Mouse (Mus musculus): ENCODE measurements around the gene Pknox2.

Gene Pknox2

DNA sequence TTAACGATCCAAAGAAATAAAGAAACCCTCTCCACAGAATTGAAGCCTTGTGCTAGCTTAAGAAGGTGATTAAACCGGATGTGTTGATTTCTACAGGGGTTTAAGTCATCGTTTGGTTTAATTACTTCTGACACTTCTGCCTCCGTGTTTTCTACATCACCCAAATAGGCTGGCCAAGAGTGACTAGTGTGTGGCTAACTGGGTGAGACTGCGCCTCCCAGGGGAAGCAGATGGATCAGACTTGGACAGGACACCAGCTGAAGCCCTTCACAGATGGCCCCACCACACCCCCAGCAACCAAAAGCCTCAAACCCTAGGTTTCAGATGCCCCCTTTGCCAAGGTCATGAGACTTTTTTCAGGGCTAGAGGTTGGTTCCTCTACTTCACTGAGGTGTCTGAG is 205.6 kb downstream of the Pknox2 start:
- DNase-seq (ENCODE audit: low read depth): no peak

- no peak for DNase-seq (ENCODE audit: low read depth)
These were observed 208.6 kb downstream of the Pknox2 start for GRCm38 (mm10) chr9:36938601-36939078.

- DNase-seq (ENCODE audit: low read depth): no peak
These were observed 213.3 kb downstream of the Pknox2 start for GRCm38 (mm10) chr9:36933813-36934493.

GRCm38 (mm10) chr9:36932950-36933812 is 214.0 kb downstream of the Pknox2 start:
- DNase-seq (ENCODE audit: low read depth): no peak

DNA sequence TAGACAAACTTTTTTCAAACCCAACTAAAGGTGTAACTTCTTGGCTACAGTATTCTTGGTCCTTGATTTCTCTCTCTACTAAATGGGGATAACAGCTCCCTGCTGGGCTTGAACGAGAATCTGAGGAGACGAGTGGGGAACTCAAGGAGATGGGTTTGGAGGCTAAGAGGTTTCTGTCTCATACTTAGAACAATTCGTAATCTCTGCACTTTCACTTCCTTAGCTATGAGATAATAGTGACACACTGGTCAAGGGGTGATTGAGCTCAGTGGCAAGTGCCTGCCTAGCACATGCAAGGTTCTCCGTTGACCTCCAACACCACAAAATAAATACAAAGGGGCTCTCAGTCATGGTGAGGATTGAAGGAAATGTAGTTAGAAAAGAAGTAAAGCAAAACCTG is 215.6 kb downstream of the Pknox2 start:
- no peak for DNase-seq (ENCODE audit: low read depth)

DNA sequence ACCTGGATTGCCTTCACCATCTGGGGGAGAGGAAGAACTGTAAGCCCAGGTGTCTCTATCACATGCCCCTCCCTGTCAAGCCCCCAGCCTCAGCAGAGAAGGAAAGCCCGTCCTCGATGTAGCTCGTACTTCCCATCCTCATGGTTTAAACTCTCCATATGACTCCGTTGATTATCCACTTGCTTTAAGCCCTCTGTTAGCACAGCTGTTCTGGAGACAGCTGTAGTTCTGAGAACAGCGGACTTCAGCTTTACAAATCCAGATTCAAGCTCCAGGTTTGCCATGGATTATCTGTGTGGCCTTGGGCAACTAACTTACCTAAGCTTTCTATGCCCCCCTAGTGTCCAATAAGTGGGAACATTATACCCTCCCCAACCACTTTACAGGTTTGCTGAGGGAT is 223.5 kb downstream of the Pknox2 start:
- DNase-seq (ENCODE audit: low read depth): no peak

GRCm38 (mm10) chr9:36921718-36922415 is 225.3 kb downstream of the Pknox2 start:
- DNase-seq (ENCODE audit: low read depth): no peak

- no peak for DNase-seq (ENCODE audit: low read depth)
These were observed 227.7 kb downstream of the Pknox2 start for GRCm38 (mm10) chr9:36919472-36919871.

GRCm38 (mm10) chr9:36918582-36918981 is 228.6 kb downstream of the Pknox2 start:
- DNase-seq (ENCODE audit: low read depth): no peak

GRCm38 (mm10) chr9:36916915-36917314 is 230.3 kb downstream of the Pknox2 start:
- DNase-seq (ENCODE audit: low read depth): peak; percentile 1

DNA sequence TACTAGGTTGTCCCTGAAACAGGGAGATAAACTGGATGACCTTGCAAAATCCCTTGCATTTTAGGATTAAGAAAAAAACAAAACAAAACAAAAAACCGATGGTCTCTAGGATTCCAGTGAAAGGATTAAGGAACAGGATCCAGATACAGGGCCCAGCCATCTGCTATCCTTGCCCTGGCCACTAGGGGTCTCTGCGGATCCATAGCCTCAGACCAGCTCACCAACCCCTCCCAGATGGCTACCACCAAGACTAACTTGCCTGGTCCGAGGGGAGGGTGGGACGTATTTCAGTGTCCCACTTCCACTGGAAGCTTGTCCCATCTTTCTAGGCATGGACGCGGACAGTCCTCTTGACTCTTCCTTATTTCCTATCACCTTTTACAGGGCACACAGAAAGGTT is 230.8 kb downstream of the Pknox2 start:
- DNase-seq (ENCODE audit: low read depth): peak; percentile 49

GRCm38 (mm10) chr9:36905452-36905851 is 241.8 kb downstream of the Pknox2 start:
- DNase-seq (ENCODE audit: low read depth): no peak

- DNase-seq (ENCODE audit: low read depth): no peak
These were observed 246.7 kb downstream of the Pknox2 start for GRCm38 (mm10) chr9:36900464-36900863.

GRCm38 (mm10) chr9:36898560-36898959 is 248.6 kb downstream of the Pknox2 start:
- no peak for DNase-seq (ENCODE audit: low read depth)

GRCm38 (mm10) chr9:36895009-36895693 is 252.1 kb downstream of the Pknox2 start:
- DNase-seq (ENCODE audit: low read depth): no peak

DNA sequence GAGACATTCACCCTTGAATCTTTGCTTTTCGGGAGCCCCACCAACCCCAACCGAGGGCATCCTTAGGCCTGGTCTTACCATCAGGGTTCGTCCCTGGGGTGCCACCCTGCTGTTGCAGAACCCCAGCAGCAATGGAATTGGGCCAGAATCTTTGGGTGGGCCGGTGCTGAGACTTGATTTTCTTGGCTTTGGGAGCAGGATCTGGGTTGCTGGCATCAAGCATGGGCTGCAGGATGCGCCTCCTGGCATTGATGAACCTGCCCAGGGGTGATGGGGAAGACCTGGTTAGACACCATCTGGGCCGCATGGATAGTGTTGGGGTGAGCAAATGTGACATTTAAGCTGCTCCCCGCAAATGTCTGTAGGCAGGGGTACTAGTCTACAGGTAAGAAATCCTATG is 253.0 kb downstream of the Pknox2 start:
- no peak for DNase-seq (ENCODE audit: low read depth)

DNA sequence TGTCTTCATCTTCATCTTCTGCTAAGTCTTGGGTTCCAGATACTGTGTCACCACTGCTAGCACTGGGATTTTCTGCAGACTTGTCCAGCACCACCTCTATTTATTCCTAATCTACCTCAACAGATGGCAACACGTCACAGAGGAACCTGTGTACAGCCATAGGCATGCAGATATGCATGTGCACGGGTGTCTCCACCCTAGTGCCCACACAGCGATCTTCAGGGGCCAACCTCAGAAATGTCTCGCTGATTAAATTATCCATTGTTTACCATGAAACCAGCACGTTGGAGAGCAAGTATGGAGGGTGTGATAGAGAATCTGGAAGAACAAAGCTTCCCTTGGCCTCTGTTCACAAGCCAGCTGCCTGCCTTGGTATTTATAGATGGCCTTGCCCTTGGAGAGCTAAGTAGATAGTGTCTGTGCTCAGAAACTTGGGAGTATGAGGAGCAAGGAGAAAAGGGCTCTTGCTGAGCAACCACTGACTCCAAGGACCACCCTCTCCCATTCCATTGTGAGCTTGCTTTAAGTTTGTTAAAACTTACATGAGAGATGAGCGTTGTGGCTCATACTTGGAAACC is 253.7 kb downstream of the Pknox2 start:
- no peak for DNase-seq (ENCODE audit: low read depth)

DNA sequence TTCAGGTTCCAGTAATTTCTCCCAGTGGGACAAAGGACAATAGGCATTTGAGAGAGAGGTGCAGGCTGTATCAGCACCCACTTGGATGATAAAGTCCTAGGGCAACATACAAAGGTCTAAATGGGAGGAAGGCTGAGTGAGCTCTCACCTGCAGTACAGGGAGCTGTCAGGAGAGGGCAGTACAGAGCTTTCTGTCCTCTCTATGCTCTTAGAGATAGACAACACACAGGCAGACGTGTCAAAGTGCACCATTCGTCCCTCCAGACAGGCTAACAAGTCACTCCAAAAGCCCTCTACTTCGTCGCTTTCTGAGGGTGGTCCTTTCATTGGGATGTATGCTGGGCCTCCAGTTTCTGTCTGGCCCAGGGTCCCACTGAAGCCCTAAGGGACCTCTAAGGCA is 256.7 kb downstream of the Pknox2 start:
- DNase-seq (ENCODE audit: low read depth): peak; percentile 29

DNA sequence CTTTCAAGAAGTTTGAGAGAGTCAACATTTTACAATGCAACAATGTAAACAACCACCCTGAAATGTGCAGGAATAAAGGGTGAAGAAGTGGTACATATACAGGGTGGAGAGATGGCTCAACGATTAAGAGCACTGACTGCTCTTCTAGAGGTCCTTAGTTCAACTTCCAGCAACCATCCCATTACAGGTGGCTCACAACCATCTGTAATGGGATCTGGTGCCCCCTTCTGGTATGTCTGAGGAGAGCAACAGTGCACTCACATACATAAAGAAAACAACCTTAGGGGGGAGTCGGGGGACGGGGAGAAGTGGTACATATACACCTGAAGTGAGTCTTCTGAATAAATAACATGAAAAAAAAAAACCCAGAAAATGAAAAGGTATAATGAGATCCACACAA is 262.0 kb downstream of the Pknox2 start:
- DNase-seq (ENCODE audit: low read depth): peak; percentile 4

DNA sequence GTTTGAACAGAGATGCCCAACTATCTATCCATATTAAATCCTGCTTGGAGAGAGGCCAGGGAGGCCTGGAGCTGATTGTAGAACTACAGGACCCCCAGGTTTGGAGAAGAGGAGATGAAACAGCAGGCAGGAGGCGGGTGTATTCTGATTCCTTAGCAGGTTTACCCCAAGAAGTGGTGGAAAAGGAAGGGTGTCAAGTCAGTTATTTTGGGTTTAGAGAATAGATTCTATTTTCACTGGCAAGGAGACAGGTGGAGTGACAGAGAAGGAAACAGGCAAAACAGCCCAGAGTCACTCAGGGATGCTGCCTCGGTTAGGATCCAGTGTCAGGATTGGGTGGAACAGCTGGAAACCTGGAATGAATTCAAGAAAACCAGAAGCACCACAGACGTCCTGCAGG is 263.6 kb downstream of the Pknox2 start:
- DNase-seq (ENCODE audit: low read depth): no peak

- no peak for DNase-seq (ENCODE audit: low read depth)
These were observed 265.0 kb downstream of the Pknox2 start for GRCm38 (mm10) chr9:36882034-36882745.
